Mouse (Mus musculus) embryonic facial prominence, embryonic 13.5 days (tissue): ENCODE data around the gene Rbms1. TPM values are rescaled to one million over a fixed set of nuclear protein-coding genes. Genes with fewer than 3 reads are reported as not detected.

ENCODE experiments used
- ATAC-seq: fragments of 200-750 bp; cut with Nextera tagmentation; 2 replicates; pipeline ENCODE4 v1.8.0; 2017; ENCODE audit warnings: low read depth; ENCODE audit not compliant: insufficient number of reproducible peaks, insufficient read depth, low FRiP score, low TSS enrichment
- H3K27ac ChIP-seq: fragments of 300-500 bp; sonication (generic); 2 replicates; pipeline ENCODE4 v1.5.1; 2015; ENCODE audit warnings: moderate library complexity, mild to moderate bottlenecking, inconsistent platforms
- H3K27me3 ChIP-seq: fragments of 300-500 bp; sonication (generic); 2 replicates; pipeline ENCODE4 v1.6.1; 2015; ENCODE audit warnings: mild to moderate bottlenecking, inconsistent platforms
- H3K36me3 ChIP-seq: fragments of 300-500 bp; sonication (generic); 2 replicates; pipeline ENCODE4 v1.6.1; 2015; ENCODE audit warnings: mild to moderate bottlenecking, inconsistent platforms
- H3K4me1 ChIP-seq: fragments of 300-500 bp; sonication (generic); 2 replicates; pipeline ENCODE4 v1.6.1; 2015; ENCODE audit warnings: inconsistent platforms
- H3K4me2 ChIP-seq: fragments of 300-500 bp; sonication (generic); 2 replicates; pipeline ENCODE4 v1.6.1; 2015; ENCODE audit warnings: moderate library complexity, mild to moderate bottlenecking, inconsistent platforms
- H3K4me3 ChIP-seq: fragments of 300-500 bp; sonication (generic); 2 replicates; pipeline ENCODE4 v1.5.1; 2015; ENCODE audit warnings: mild to moderate bottlenecking, inconsistent platforms
- H3K9ac ChIP-seq: fragments of 300-500 bp; sonication (generic); 2 replicates; pipeline ENCODE4 v1.6.1; 2015; ENCODE audit warnings: mild to moderate bottlenecking, inconsistent platforms
- H3K9me3 ChIP-seq: fragments of 300-500 bp; sonication (generic); 2 replicates; pipeline ENCODE4 v1.6.1; 2016; ENCODE audit warnings: inconsistent platforms
- WGBS: fragments of 180-500 bp; shearing (Covaris S2); methylation state at CpG from one replicate; pipeline ENCODE4 v1.1.7; 2015; ENCODE audit warnings: mixed read lengths; 5-methylcytosine and 5-hydroxymethylcytosine counted together
- polyA plus RNA-seq: library from polyadenylated mRNA; unstranded; fragments of >200 nt; fragmentation: Nextera tagmentation; extraction: Ambion mirVana; gene quantifications from 2 replicates; pipeline ENCODE4 v1.2.1, GENCODE M21; 2015

The Rbms1 gene
- polyA plus RNA-seq, 1 experiment from 2014 or later, result 117 TPM

- Histone ChIP-seq H3K27me3 (no peaks in the 10 kb centered on the region), H3K9ac (no peak overlapping the region), H3K36me3 (no peaks in the 10 kb centered on the region), H3K4me3 (no peak overlapping the region), H3K4me1 (peaks cover 29% of the 10 kb centered on the region), H3K27ac (no peak overlapping the region), H3K4me2 (no peak overlapping the region), H3K9me3 (no peaks in the 10 kb centered on the region)
- ATAC-seq, result no peak
- WGBS, result 13% methylated on average over 2 of the region's 2 CpGs
Observed at GRCm38 (mm10) chr2:60818632-60819031, 144.4 kb downstream of the Rbms1 start.

- Histone ChIP-seq H3K4me1 (peaks cover 36% of the 10 kb centered on the region), H3K9ac (no peak overlapping the region), H3K36me3 (no peaks in the 10 kb centered on the region), H3K4me2 (no peak overlapping the region), H3K4me3 (no peak overlapping the region), H3K9me3 (no peaks in the 10 kb centered on the region), H3K27ac (no peak overlapping the region), H3K27me3 (no peaks in the 10 kb centered on the region)
- 89% methylated on average over 2 of the region's 2 CpGs for WGBS
- no peak for ATAC-seq
Observed at GRCm38 (mm10) chr2:60816307-60816706, 146.7 kb downstream of the Rbms1 start.

DNA sequence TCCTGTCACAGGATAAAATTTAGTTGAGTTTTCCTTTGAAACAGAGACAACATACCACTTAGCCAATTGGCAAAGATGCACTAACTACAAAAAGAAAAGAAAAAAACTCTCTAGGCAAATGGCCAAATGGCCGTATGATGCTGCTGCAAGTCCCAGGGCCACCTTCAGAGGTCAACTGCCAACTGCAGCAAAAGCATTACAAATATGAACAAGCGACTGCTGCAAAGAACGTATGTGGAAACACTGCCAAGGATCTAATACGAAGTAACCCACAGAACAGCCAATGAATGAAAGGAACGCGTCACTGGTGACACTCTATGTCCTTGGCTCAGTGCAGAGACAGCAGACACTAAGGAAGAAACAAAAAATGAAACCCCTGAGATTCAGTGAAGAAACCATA lies 148.2 kb downstream of the Rbms1 start:
- Histone ChIP-seq H3K4me3 (no peak overlapping the region), H3K9ac (no peak overlapping the region), H3K27ac (no peak overlapping the region), H3K27me3 (no peaks in the 10 kb centered on the region), H3K4me1 (peaks cover 37% of the 10 kb centered on the region), H3K9me3 (no peaks in the 10 kb centered on the region), H3K36me3 (no peaks in the 10 kb centered on the region), H3K4me2 (no peak overlapping the region)
- WGBS, result 78% methylated on average over 6 of the region's 6 CpGs
- no peak for ATAC-seq

DNA sequence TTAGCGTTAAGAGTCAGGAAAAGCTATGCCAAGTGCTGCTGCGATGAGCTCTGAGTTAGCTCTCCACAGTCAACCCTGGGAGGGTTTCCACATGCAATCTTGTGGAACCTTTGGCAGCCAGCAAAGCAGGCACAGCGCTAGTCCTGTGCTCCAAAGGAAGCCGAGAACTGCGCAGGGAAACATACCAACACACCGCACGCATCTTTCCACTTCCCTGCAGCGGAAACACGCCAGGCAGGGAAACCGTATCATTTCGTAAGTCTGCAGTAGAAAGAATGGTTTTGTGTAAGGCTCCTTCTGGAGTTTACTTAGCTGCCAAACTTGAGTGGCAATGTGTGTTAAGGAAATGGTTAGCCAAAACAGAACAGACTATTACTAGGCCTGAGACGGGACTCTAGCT lies 150.0 kb downstream of the Rbms1 start:
- Histone ChIP-seq H3K4me1 (peaks cover 41% of the 10 kb centered on the region), H3K27ac (peak overlapping the region; percentile 44; the same call in 1 of the 2 replicates), H3K36me3 (no peaks in the 10 kb centered on the region), H3K9ac (no peak overlapping the region), H3K4me3 (no peak overlapping the region), H3K4me2 (no peak overlapping the region), H3K27me3 (no peaks in the 10 kb centered on the region), H3K9me3 (no peaks in the 10 kb centered on the region)
- WGBS, result 69% methylated on average over 12 of the region's 12 CpGs
- ATAC-seq, result no peak

DNA sequence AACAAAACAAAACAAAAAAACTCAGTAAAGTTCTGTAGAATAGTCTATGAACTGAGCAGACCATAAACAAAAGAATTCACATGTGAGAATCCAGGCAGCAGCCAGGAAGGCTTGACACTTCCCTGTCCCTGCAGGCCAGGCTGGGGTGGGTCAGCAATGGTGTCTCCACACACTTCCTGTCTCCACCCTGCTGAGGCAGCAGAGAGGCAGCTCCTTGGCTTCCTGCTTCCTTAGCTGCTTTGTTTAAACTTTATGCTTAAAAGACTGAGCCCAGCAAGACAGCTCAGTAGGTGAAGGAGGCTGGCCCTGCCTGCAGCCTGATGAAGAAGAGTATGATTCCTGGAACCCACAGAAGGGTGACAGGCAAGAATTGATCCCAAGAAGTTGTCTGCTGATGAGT lies 152.4 kb downstream of the Rbms1 start:
- no peaks in the 10 kb centered on the region for H3K9me3 ChIP-seq
- no peak overlapping the region for H3K9ac ChIP-seq
- no peak overlapping the region for H3K4me2 ChIP-seq
- no peak for ATAC-seq
- no peak overlapping the region for H3K4me3 ChIP-seq
- no peaks in the 10 kb centered on the region for H3K36me3 ChIP-seq
- no peak overlapping the region for H3K27ac ChIP-seq
- H3K4me1 ChIP-seq, result peaks cover 52% of the 10 kb centered on the region
- no peaks in the 10 kb centered on the region for H3K27me3 ChIP-seq

- H3K9me3 ChIP-seq, result no peaks in the 10 kb centered on the region
- no peak overlapping the region for H3K4me3 ChIP-seq
- H3K4me2 ChIP-seq, result no peak overlapping the region
- no peaks in the 10 kb centered on the region for H3K27me3 ChIP-seq
- ATAC-seq, result no peak
- H3K27ac ChIP-seq, result peak overlapping the region; percentile 39
- peaks cover 58% of the 10 kb centered on the region for H3K4me1 ChIP-seq
- WGBS, result 61% methylated on average over 7 of the region's 7 CpGs
- H3K36me3 ChIP-seq, result no peaks in the 10 kb centered on the region
- H3K9ac ChIP-seq, result no peak overlapping the region
Observed at GRCm38 (mm10) chr2:60809441-60809921, 153.5 kb downstream of the Rbms1 start.

DNA sequence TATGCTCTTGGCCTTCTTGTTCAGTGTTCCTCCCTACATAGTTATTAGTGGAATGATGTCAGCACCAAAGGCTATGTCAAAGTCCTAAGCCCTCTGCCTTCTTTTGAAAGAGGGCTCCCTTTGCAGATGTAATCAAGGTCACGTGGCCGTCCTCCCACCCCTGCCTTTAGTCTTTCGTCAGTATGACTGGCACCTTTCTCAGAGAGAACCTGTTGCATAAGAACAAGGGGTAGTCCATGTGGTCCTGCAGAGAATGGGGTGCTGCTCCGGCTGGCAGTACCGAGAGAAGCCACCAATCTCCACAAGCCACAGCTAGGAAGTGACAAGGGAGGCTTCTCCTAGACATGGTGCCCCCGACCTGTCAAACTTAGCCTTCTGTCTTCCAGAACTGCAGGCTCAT lies 154.2 kb downstream of the Rbms1 start:
- Histone ChIP-seq H3K4me2 (no peak overlapping the region), H3K4me1 (peaks cover 59% of the 10 kb centered on the region), H3K9ac (no peak overlapping the region), H3K9me3 (no peaks in the 10 kb centered on the region), H3K27ac (peak overlapping the region; percentile 39; the same call in 1 of the 2 replicates), H3K36me3 (no peaks in the 10 kb centered on the region), H3K4me3 (no peak overlapping the region), H3K27me3 (no peaks in the 10 kb centered on the region)
- WGBS, result 88% methylated on average over 6 of the region's 6 CpGs
- no peak for ATAC-seq

DNA sequence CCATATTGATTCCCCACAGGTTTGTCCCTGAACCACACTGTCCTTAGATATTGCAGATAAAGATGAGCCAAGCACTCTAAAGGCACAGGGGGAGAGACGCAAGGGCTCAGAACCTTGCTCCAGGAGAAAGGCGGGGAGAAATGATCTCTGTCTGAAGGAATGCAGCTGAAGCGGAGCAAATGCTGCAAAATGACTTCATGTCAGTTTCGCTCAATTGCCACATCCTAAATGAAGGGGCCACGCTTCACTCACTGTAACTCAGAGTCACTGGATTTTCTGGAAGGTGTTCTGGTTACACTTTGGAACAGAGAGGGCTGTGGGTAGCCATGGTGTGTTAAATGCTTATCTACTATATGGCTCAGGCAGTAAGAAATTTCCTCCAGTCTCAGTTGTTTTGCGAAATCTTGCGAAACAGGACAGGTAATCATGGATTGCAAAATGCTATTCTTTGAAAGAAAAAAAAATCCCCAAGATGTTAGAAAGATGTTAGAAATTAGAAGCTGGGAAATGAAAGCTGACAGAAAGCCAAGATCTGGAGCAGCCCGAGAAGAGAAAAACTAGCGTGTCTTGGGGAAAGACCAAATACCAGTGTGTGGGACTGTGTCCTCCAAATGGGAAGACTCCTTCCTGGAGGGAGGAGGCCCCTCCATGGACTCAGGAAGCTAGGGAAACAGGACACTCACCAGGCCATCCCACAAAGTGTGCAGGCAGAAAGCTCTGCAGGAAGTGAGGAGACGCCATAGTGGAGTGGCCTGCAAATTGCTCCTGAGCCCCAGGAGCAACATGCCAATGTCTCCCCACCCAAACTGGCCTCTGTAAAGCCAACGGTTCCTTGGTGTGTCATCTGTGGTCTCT lies 155.4 kb downstream of the Rbms1 start:
- WGBS, result 39% methylated on average over 11 of the region's 11 CpGs
- Histone ChIP-seq H3K9me3 (no peaks in the 10 kb centered on the region), H3K27ac (peak overlapping the region; percentile 69), H3K36me3 (no peaks in the 10 kb centered on the region), H3K27me3 (no peaks in the 10 kb centered on the region), H3K4me1 (peaks cover 59% of the 10 kb centered on the region), H3K4me2 (0 out of 2 replicates have a peak overlapping the region, but pooled peaks have one; percentile 5), H3K4me3 (no peak overlapping the region), H3K9ac (no peak overlapping the region)
- no peak for ATAC-seq

GRCm38 (mm10) chr2:60804763-60805162 lies 158.2 kb downstream of the Rbms1 start:
- Histone ChIP-seq H3K9ac (no peak overlapping the region), H3K4me3 (no peak overlapping the region), H3K27me3 (no peaks in the 10 kb centered on the region), H3K9me3 (no peaks in the 10 kb centered on the region), H3K4me1 (peaks cover 81% of the 10 kb centered on the region), H3K27ac (0 out of 2 replicates have a peak overlapping the region, but pooled peaks have one; percentile 5), H3K36me3 (no peaks in the 10 kb centered on the region), H3K4me2 (no peak overlapping the region)
- WGBS, result 52% methylated on average over 7 of the region's 7 CpGs
- ATAC-seq, result no peak

DNA sequence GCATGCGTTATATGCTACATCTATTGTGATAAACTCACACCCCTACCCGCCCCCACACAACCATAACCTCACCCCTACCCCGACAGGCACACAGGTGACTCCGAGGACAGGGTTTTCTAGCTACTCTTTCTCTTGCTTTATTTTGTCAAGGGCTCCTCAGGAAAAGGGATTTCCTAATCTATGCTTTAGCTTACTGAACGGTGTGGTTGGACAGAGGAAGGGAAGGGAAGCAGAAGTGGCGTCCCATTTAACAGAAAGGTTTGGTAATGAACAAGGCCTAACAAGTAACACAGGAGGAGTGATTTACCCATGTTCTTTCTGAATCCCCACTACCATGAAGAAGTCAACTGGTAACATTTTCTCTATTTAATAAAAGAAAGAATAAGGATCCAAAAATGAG lies 159.6 kb downstream of the Rbms1 start:
- H3K27ac ChIP-seq, result no peak overlapping the region
- no peaks in the 10 kb centered on the region for H3K9me3 ChIP-seq
- WGBS, result 80% methylated on average over 6 of the region's 6 CpGs
- peaks cover 80% of the 10 kb centered on the region for H3K4me1 ChIP-seq
- no peak overlapping the region for H3K4me3 ChIP-seq
- no peaks in the 10 kb centered on the region for H3K27me3 ChIP-seq
- H3K4me2 ChIP-seq, result no peak overlapping the region
- no peaks in the 10 kb centered on the region for H3K36me3 ChIP-seq
- H3K9ac ChIP-seq, result no peak overlapping the region
- no peak for ATAC-seq

GRCm38 (mm10) chr2:60802828-60803227 lies 160.2 kb downstream of the Rbms1 start:
- ATAC-seq, result no peak
- no peaks in the 10 kb centered on the region for H3K27me3 ChIP-seq
- H3K36me3 ChIP-seq, result no peaks in the 10 kb centered on the region
- H3K9me3 ChIP-seq, result no peaks in the 10 kb centered on the region
- H3K27ac ChIP-seq, result no peak overlapping the region
- H3K4me1 ChIP-seq, result peaks cover 75% of the 10 kb centered on the region
- 31% methylated on average over 8 of the region's 8 CpGs for whole genome bisulfite sequencing
- H3K9ac ChIP-seq, result no peak overlapping the region
- no peak overlapping the region for H3K4me2 ChIP-seq
- H3K4me3 ChIP-seq, result no peak overlapping the region

GRCm38 (mm10) chr2:60802191-60802590 lies 160.8 kb downstream of the Rbms1 start:
- H3K4me1 ChIP-seq, result peaks cover 72% of the 10 kb centered on the region
- 27% methylated on average over 4 of the region's 4 CpGs for WGBS

More at GRCm38 (mm10) chr2:60802191-60802590, 160.8 kb downstream of the Rbms1 start:
- Histone ChIP-seq H3K27ac (no peak overlapping the region), H3K9me3 (no peaks in the 10 kb centered on the region), H3K4me3 (no peak overlapping the region), H3K9ac (no peak overlapping the region), H3K4me2 (no peak overlapping the region), H3K27me3 (no peaks in the 10 kb centered on the region), H3K36me3 (no peaks in the 10 kb centered on the region)
- ATAC-seq, result no peak
